Mouse (Mus musculus) ES-Bruce4 (cell line): ENCODE data around the gene Kif1b.

Experiments
- CTCF ChIP-seq: IDR thresholded peaks from one replicate; pipeline ENCODE4 v1.8.1; 2011; ENCODE audit warnings: low read depth, low read length
- EP300 ChIP-seq: IDR thresholded peaks from 2 replicates; pipeline ENCODE4 v1.6.1; 2011; ENCODE audit warnings: low read depth, low read length; ENCODE audit not compliant: insufficient read depth
- POLR2A ChIP-seq: IDR thresholded peaks from one replicate; pipeline ENCODE4 v1.8.1; 2011; ENCODE audit warnings: low read length; ENCODE audit not compliant: insufficient read depth

GRCm38 (mm10) chr4:149286287-149287137, 21.0 kb downstream of the Kif1b start:
- TF ChIP-seq CTCF: no peak
- no peak for TF ChIP-seq EP300
- no peak for TF ChIP-seq POLR2A
